Mouse (Mus musculus) MEL (cell line): ENCODE results near the gene Lima1. TPM values are rescaled to one million over a fixed set of nuclear protein-coding genes. Genes with fewer than 3 reads are reported as not detected.

Source experiments
- DNase-seq: peaks from one replicate; pipeline ENCODE4 v3.0.0; 2011; ENCODE audit warnings: low read depth, low spot score
- H3K27ac ChIP-seq: 2 replicates; pipeline ENCODE4 v1.5.1; 2012; ENCODE audit warnings: low read depth, mild to moderate bottlenecking, control low read depth, low read length, moderate library complexity; ENCODE audit not compliant: control insufficient read depth
- H3K27me3 ChIP-seq, 2 experiments: fragments of 150-350 bp in 1 of 2; sonication (generic) in 1 of 2; 2 replicates each; pipeline ENCODE4 v1.6.1; 2012; ENCODE audit warnings: low read length in 2 of 2, mild to moderate bottlenecking in 2 of 2, improper control_type of control experiment in 1 of 2, moderate library complexity in 1 of 2; ENCODE audit not compliant: insufficient read depth in 2 of 2, control insufficient read depth in 1 of 2
- H3K36me3 ChIP-seq, 2 experiments: 2 replicates each; pipeline ENCODE4 v1.6.1; 2012 to 2014; ENCODE audit warnings: low read length in 2 of 2, improper control_type of control experiment in 1 of 2, inconsistent platforms in 1 of 2, mild to moderate bottlenecking in 1 of 2; ENCODE audit not compliant: insufficient read depth in 2 of 2, control insufficient read depth in 1 of 2
- H3K4me1 ChIP-seq, 2 experiments: fragments of 150-350 bp in 1 of 2; sonication (generic) in 1 of 2; 2 replicates each; pipeline ENCODE4 v1.6.1; 2012; ENCODE audit warnings: low read length in 2 of 2, improper control_type of control experiment in 1 of 2, mild to moderate bottlenecking in 1 of 2; ENCODE audit not compliant: insufficient read depth in 2 of 2, control insufficient read depth in 1 of 2
- H3K4me3 ChIP-seq, 2 experiments: fragments of 150-350 bp in 1 of 2; sonication (generic) in 1 of 2; 2 replicates each; pipeline ENCODE4 v1.5.1; 2012; ENCODE audit warnings: low read depth in 2 of 2, low read length in 2 of 2, mild to moderate bottlenecking in 2 of 2, moderate library complexity in 2 of 2, control low read depth in 1 of 2, improper control_type of control experiment in 1 of 2; ENCODE audit not compliant: control insufficient read depth in 1 of 2, insufficient read depth in 1 of 2
- H3K79me2 ChIP-seq: 2 replicates; pipeline ENCODE4 v1.6.1; 2012; ENCODE audit warnings: mild to moderate bottlenecking, low read length, moderate library complexity; ENCODE audit not compliant: control insufficient read depth, poor library complexity, insufficient read depth
- H3K9ac ChIP-seq: 2 replicates; pipeline ENCODE4 v1.6.1; 2012; ENCODE audit warnings: low read depth, mild to moderate bottlenecking, control low read depth, low read length, moderate library complexity; ENCODE audit not compliant: control insufficient read depth, poor library complexity, severe bottlenecking
- H3K9me3 ChIP-seq: fragments of 150-350 bp; sonication (generic); replicated peaks from 2 replicates; pipeline ENCODE4 v1.6.1; 2012; ENCODE audit warnings: mild to moderate bottlenecking, low read length, improper control_type of control experiment, moderate library complexity; ENCODE audit not compliant: insufficient read depth
- BHLHE40 ChIP-seq: IDR thresholded peaks from 2 replicates; pipeline ENCODE4 v1.6.1; 2012; ENCODE audit warnings: low read depth, mild to moderate bottlenecking, inconsistent platforms, low read length, improper control_type of control experiment, borderline replicate concordance
- CHD1 ChIP-seq: IDR thresholded peaks from 2 replicates; pipeline ENCODE4 v1.6.1; 2012; ENCODE audit warnings: low read depth, mild to moderate bottlenecking, inconsistent platforms, low read length, improper control_type of control experiment
- CHD2 ChIP-seq: IDR thresholded peaks from 2 replicates; pipeline ENCODE4 v1.6.1; 2011; ENCODE audit warnings: low read length, improper control_type of control experiment
- CTCF ChIP-seq, 3 experiments: IDR thresholded peaks in 2 of 3; conservative IDR thresholded peaks in 1 of 3; 2 replicates each; pipeline ENCODE4 v1.5.1; 2011 to 2012; ENCODE audit warnings: low read length in 3 of 3, low read depth in 2 of 3, mild to moderate bottlenecking in 2 of 3, improper control_type of control experiment in 1 of 3, inconsistent platforms in 1 of 3, mixed read lengths in 1 of 3, moderate library complexity in 1 of 3; ENCODE audit not compliant: control insufficient read depth in 1 of 3, insufficient read depth in 1 of 3, poor library complexity in 1 of 3, severe bottlenecking in 1 of 3
- E2F4 ChIP-seq: IDR thresholded peaks from 2 replicates; pipeline ENCODE4 v1.6.1; 2011; ENCODE audit warnings: low read depth, low read length, improper control_type of control experiment, borderline replicate concordance
- ELF1 ChIP-seq: IDR thresholded peaks from 2 replicates; pipeline ENCODE4 v1.6.1; 2014; ENCODE audit warnings: low read depth, mild to moderate bottlenecking, inconsistent platforms, low read length, improper control_type of control experiment, moderate library complexity
- GATA1 ChIP-seq: IDR thresholded peaks from 2 replicates; pipeline ENCODE4 v1.6.1; 2011; ENCODE audit warnings: low read depth, low read length, improper control_type of control experiment
- JUND ChIP-seq: IDR thresholded peaks from 2 replicates; pipeline ENCODE4 v1.6.1; 2011; ENCODE audit warnings: low read depth, mild to moderate bottlenecking, improper control_type of control experiment, low read length
- KAT2A ChIP-seq: conservative IDR thresholded peaks from 2 replicates; pipeline ENCODE4 v1.6.1; 2012; ENCODE audit warnings: low read depth, low read length, improper control_type of control experiment, inconsistent platforms
- MAX ChIP-seq: IDR thresholded peaks from 2 replicates; pipeline ENCODE4 v1.6.1; 2011; ENCODE audit warnings: low read length, improper control_type of control experiment
- MEF2A ChIP-seq: IDR thresholded peaks from 2 replicates; pipeline ENCODE4 v1.6.1; 2014; ENCODE audit warnings: low read depth, mild to moderate bottlenecking, inconsistent platforms, low read length, improper control_type of control experiment; ENCODE audit not compliant: poor library complexity, insufficient replicate concordance, severe bottlenecking; ENCODE audit errors: extremely low read depth
- MXI1 ChIP-seq: IDR thresholded peaks from 2 replicates; pipeline ENCODE4 v1.6.1; 2011; ENCODE audit warnings: mild to moderate bottlenecking, low read depth, low read length, improper control_type of control experiment
- NELFE ChIP-seq: IDR thresholded peaks from 2 replicates; pipeline ENCODE4 v1.6.1; 2011; ENCODE audit warnings: low read depth, low read length, improper control_type of control experiment
- NRF1 ChIP-seq: IDR thresholded peaks from 2 replicates; pipeline ENCODE4 v1.6.1; 2014; ENCODE audit warnings: low read depth, mild to moderate bottlenecking, inconsistent platforms, low read length, improper control_type of control experiment, moderate library complexity; ENCODE audit not compliant: poor library complexity, insufficient read depth, severe bottlenecking
- POLR2A ChIP-seq, 2 experiments: IDR thresholded peaks; 2 replicates each; pipeline ENCODE4 v1.6.1; 2011 to 2012; ENCODE audit warnings: low read length in 2 of 2, mild to moderate bottlenecking in 2 of 2, control low read depth in 1 of 2, improper control_type of control experiment in 1 of 2, low read depth in 1 of 2, moderate library complexity in 1 of 2; ENCODE audit not compliant: control insufficient read depth in 1 of 2, insufficient read depth in 1 of 2, poor library complexity in 1 of 2
- RAD21 ChIP-seq: IDR thresholded peaks from 2 replicates; pipeline ENCODE4 v1.6.1; 2011; ENCODE audit warnings: mild to moderate bottlenecking, low read depth, low read length, improper control_type of control experiment
- RCOR1 ChIP-seq: IDR thresholded peaks from 2 replicates; pipeline ENCODE4 v1.6.1; 2012; ENCODE audit warnings: low read depth, mild to moderate bottlenecking, inconsistent platforms, low read length, improper control_type of control experiment
- SIN3A ChIP-seq: IDR thresholded peaks from 2 replicates; pipeline ENCODE4 v1.6.1; 2012; ENCODE audit warnings: low read length, improper control_type of control experiment, inconsistent platforms
- SMC3 ChIP-seq: IDR thresholded peaks from 2 replicates; pipeline ENCODE4 v1.6.1; 2011; ENCODE audit warnings: low read depth, low read length, improper control_type of control experiment
- TAL1 ChIP-seq: IDR thresholded peaks from 2 replicates; pipeline ENCODE4 v1.6.1; 2012; ENCODE audit warnings: mild to moderate bottlenecking, inconsistent platforms, low read length, moderate library complexity, mixed read lengths
- TCF12 ChIP-seq: IDR thresholded peaks from 2 replicates; pipeline ENCODE4 v1.6.1; 2014; ENCODE audit warnings: low read depth, mild to moderate bottlenecking, inconsistent platforms, low read length, improper control_type of control experiment, moderate library complexity
- UBTF ChIP-seq: IDR thresholded peaks from 2 replicates; pipeline ENCODE4 v1.6.1; 2012; ENCODE audit warnings: low read depth, mild to moderate bottlenecking, inconsistent platforms, low read length, improper control_type of control experiment, moderate library complexity, borderline replicate concordance; ENCODE audit not compliant: insufficient read depth
- USF2 ChIP-seq, 2 experiments: IDR thresholded peaks; 2 replicates each; pipeline ENCODE4 v1.6.1; 2011 to 2012; ENCODE audit warnings: improper control_type of control experiment in 2 of 2, low read length in 2 of 2, borderline replicate concordance in 1 of 2, inconsistent platforms in 1 of 2, low read depth in 1 of 2, mild to moderate bottlenecking in 1 of 2; ENCODE audit not compliant: insufficient read depth in 1 of 2
- ZC3H11A ChIP-seq: IDR thresholded peaks from 2 replicates; pipeline ENCODE4 v1.6.1; 2012; ENCODE audit warnings: low read depth, mild to moderate bottlenecking, inconsistent platforms, low read length, improper control_type of control experiment
- ZKSCAN1 ChIP-seq: IDR thresholded peaks from 2 replicates; pipeline ENCODE4 v1.6.1; 2012; ENCODE audit warnings: low read depth, mild to moderate bottlenecking, inconsistent platforms, low read length, improper control_type of control experiment, moderate library complexity
- ZMIZ1 ChIP-seq: IDR thresholded peaks from 2 replicates; pipeline ENCODE4 v1.6.1; 2012; ENCODE audit warnings: low read depth, mild to moderate bottlenecking, inconsistent platforms, low read length, improper control_type of control experiment, moderate library complexity
- polyA plus RNA-seq, 2 experiments: library from polyadenylated mRNA; stranded (reverse) in 1 of 2; unstranded in 1 of 2; fragments of >175 nt in 1 of 2; fragments of >200 nt in 1 of 2; gene quantifications; 2 replicates each; pipeline versions ENCODE4 v1.2.1 to v1.2.4; 2012; ENCODE audit warnings: low replicate concordance in 2 of 2, low read depth in 1 of 2; ENCODE audit not compliant: insufficient read length in 2 of 2, insufficient read depth in 1 of 2, missing spikeins in 1 of 2
- total RNA-seq: library from RNA; depleted of rRNA; stranded (reverse); fragments of 300-350 nt; gene quantifications from 2 replicates; pipeline ENCODE4 v1.2.3, GENCODE M21; 2012

The Lima1 gene
- total and polyA plus RNA-seq, 3 experiments = 1.1 to 7.9 TPM; not detected in 1

- Histone ChIP-seq H3K9ac (no peak overlapping the region), H3K79me2 (no peaks in the 10 kb centered on the region), H3K27ac (no peak overlapping the region), H3K4me3 (no peak overlapping the region), H3K9me3 (no peaks in the 10 kb centered on the region), H3K36me3 (no peaks in the 10 kb centered on the region), H3K4me1 (no peaks in the 10 kb centered on the region), H3K27me3 (0 out of 4 replicates have a peak, but pooled peaks cover 0 to 1% of the 10 kb centered on the region in 2 experiments)
- no peak for DNase-seq
- TF ChIP-seq CHD2 = no peak
- no peak for TF ChIP-seq ZMIZ1
- TF ChIP-seq JUND = no peak
- TF ChIP-seq RCOR1 = no peak
- no peak for TF ChIP-seq NRF1
- TF ChIP-seq NELFE = no peak
- no peak for TF ChIP-seq GATA1
- TF ChIP-seq CTCF (IDR thresholded peaks at IDR 0.05 in 2 of 3, conservative IDR thresholded peaks at IDR 0.05 in 1 of 3; ENCODE audit: control insufficient read depth in 1 of 3, insufficient read depth in 1 of 3, low read depth in 2 of 3, low read length in 3 of 3, poor library complexity in 1 of 3, severe bottlenecking in 1 of 3) = no peak
- no peak for TF ChIP-seq USF2 (IDR thresholded peaks at IDR 0.05; ENCODE audit: borderline replicate concordance in 1 of 2, insufficient read depth in 1 of 2, low read depth in 1 of 2, low read length in 2 of 2)
- no peak for TF ChIP-seq BHLHE40
- TF ChIP-seq ZC3H11A = no peak
- TF ChIP-seq MEF2A = no peak
- TF ChIP-seq RAD21 = no peak
- no peak for TF ChIP-seq TCF12
- TF ChIP-seq ELF1 = no peak
Observed at GRCm38 (mm10) chr15:99805673-99806072, 69.6 kb downstream of the Lima1 start.

GRCm38 (mm10) chr15:99803186-99803644 is 72.0 kb downstream of the Lima1 start:
- no peaks in the 10 kb centered on the region for H3K79me2 ChIP-seq
- H3K27ac ChIP-seq = no peak overlapping the region
- H3K9ac ChIP-seq = no peak overlapping the region
- no peaks in the 10 kb centered on the region for H3K4me1 ChIP-seq
- no peaks in the 10 kb centered on the region for H3K36me3 ChIP-seq
- H3K4me3 ChIP-seq = no peak overlapping the region
- no peak for TF ChIP-seq MXI1
- TF ChIP-seq ELF1 = no peak
- TF ChIP-seq ZKSCAN1 = no peak
- TF ChIP-seq KAT2A = no peak
- TF ChIP-seq POLR2A (IDR thresholded peaks at IDR 0.05; ENCODE audit: control insufficient read depth in 1 of 2, insufficient read depth in 1 of 2, low read depth in 1 of 2, low read length in 2 of 2, poor library complexity in 1 of 2) = no peak
- no peak for TF ChIP-seq GATA1
- no peak for TF ChIP-seq USF2 (IDR thresholded peaks at IDR 0.05; ENCODE audit: borderline replicate concordance in 1 of 2, insufficient read depth in 1 of 2, low read depth in 1 of 2, low read length in 2 of 2)
- TF ChIP-seq BHLHE40 = no peak
- no peak for TF ChIP-seq UBTF
- TF ChIP-seq CHD1 = no peak
- no peak for TF ChIP-seq TAL1
- no peak for TF ChIP-seq SMC3
- no peak for TF ChIP-seq MEF2A
- TF ChIP-seq RCOR1 = no peak
- no peak for TF ChIP-seq MAX
- no peak for TF ChIP-seq SIN3A
- no peak for TF ChIP-seq E2F4
- H3K27me3 ChIP-seq = no peaks in the 10 kb centered on the region
- no peaks in the 10 kb centered on the region for H3K9me3 ChIP-seq
- peak; percentile 27 for DNase-seq
